Mouse (Mus musculus) liver, embryonic 14.5 days (tissue): Measurements from ENCODE around the gene Ctsf.

Experiments
- CTCF ChIP-seq: IDR thresholded peaks from 2 replicates; pipeline ENCODE4 v1.5.1; 2016; ENCODE audit warnings: antibody characterized with exemption, low read depth, control low read depth
- EP300 ChIP-seq: IDR thresholded peaks from 2 replicates; pipeline ENCODE4 v1.6.1; 2016; ENCODE audit warnings: antibody characterized with exemption, low read depth

- TF ChIP-seq CTCF (no peak), EP300 (0 out of 2 replicates have a peak, but pooled peaks have one; percentile 2)
These were observed 23.7 kb downstream of the Ctsf start, which contains the start of gene Zdhhc24 for GRCm38 (mm10) chr19:4878405-4879323.
